Mouse (Mus musculus) spleen, postnatal 14 days (tissue): Measurements from ENCODE around the gene Banf1.
"Not testable (repeated sequence)": the region's sequence is repeated elsewhere in the genome, so short reads cannot be mapped to it uniquely, and the experiment has no call there.

Experiments
- DNase-seq, 2 experiments: peaks; one replicate each; pipeline ENCODE4 v3.0.0; 2021 to 2022; ENCODE audit warnings: low spot score in 2 of 2

Banf1 gene

DNA sequence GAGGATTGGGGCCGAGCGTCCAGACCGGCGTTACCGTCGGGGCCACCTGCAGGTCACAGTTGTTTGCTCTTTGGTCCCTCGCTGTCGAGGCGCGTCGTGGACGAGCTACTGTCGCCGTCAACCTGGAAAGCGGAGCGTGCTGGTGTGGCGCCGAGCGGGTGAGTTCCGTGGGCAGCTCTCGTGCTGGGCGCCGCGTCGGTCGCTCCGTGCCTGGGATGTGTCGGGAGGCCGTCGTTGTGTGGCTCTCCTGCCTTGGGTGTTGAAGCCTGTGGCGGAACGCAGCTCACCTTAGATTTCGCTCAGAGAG is at the start of gene Banf1:
Gene Banf1 (minus strand): TSS at position 116 of the 307 bp plus-strand sequence.
- no peak for DNase-seq

DNA sequence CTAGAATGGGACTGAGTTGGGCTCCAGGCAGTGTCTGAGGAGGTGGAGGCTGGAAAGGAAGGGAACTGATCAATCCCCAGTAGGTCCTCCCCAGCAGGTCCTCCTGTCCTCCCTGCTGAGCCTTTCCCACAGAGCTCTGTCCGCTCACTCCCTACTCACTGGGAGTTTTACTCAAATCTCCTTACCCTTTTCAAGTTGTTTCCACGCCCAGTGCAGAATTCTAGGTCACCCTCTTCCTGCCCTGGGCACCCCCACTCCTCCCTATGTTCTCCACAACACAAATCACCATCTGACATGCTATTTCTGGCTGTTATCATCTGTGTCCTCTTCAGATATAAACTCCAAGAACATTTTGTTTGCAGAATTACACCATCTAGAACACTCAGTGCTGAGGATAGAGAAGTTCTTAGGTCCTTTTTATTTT is 47.6 kb upstream of the Banf1 start:
- DNase-seq, result no peak

DNA sequence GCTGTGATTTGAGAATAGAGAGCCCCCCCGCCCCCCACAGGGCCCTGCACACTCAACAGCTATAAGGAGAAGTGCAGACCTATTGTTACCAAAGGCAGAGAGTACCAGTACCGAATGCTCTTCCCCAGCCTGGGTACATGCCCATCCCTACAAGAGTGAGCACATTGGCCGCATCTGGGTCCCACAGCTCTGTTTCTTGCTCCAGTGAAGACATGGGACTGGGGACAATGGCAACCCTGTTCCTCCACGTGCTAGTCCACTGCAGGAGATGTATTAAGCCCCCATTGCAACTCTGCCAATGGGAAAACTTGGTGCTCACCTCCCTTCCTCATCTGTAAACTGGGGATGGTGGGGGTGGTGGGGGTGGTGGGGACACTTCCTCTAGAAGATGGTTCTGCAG is 46.9 kb upstream of the Banf1 start:
- DNase-seq, result no peak

DNA sequence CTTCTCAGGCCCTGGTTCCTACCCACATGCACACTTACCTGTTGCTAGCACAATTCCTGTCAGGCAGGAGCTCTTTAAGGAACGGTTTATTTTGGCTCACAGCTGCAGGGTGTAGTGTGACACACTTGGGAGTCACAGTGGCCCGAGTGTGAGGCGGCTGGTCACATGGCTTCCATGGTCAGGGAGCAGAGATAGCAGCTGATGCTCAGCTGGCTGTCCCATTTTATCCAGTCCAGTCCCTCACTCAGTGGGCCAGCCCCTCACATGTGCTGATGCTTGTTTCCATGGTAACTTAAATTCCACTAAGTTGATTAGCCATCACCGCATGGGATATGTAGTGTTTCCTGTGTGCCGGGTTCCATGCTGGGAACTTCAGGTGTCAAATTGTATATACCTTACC is 45.0 kb upstream of the Banf1 start:
- DNase-seq, result no peak

DNA sequence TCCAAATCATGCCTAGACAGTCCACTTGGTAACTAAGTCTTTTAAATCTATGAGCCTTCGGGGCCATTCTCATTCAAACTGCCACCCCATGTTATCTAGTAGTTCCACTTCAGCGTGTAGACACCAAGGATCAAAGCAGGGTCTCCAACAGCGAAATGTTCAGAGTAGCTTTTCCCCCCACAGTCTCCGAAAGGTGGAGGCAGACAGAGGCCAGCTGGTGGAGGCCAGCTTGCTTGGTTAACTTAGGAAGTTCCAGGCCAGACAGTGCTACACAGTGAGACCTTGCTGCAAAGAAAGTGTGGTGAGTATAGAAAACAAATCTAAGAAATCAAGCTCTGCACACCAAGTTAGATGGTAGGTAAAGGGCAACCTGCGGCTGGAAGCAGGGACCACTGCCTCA is 43.7 kb upstream of the Banf1 start:
- DNase-seq, result no peak

DNA sequence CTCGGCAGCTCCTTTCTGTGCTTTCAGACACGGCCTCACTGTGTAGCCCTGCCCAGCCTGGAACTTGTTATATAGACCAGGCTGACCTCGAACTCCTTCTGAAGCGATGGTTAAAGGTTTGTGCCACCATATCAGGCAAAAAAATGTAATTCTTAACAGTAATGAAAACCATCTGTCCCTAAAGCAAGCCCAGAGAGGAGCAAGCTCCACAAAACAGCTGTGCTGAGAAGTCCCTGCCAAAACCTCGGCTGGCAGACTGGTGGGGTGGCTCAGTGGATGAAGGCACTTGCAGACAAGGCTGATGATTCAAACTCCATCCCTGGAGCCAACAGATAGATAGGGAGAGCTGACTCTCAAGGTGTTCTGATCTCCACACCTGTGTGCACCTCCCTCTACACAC is 42.1 kb upstream of the Banf1 start:
- DNase-seq, result no peak

- no peak for DNase-seq
Observed at GRCm38 (mm10) chr19:5408057-5409001, 41.4 kb upstream of the Banf1 start.

DNA sequence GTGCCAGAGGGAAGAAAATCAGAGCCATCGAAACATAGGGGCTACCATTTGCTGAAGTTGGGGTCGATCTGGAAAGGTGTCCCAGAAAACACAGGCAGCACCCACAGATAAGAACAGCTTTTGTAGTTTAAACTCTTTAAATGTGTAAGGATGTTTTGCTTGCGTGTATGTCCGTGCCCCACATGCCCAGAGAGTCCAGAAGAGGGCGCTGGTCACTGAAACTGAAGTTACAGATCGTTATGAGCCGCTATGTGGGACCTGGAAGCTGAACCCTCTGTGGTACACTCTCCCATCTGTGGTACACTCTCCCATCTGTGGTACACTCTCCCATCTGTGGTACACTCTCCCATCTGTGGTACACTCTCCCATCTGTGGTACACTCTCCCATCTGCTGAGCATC is 40.2 kb upstream of the Banf1 start:
- peak; percentile 44 to 63 for DNase-seq

GRCm38 (mm10) chr19:5406531-5407126 is 39.7 kb upstream of the Banf1 start:
- DNase-seq, result not testable (repeated sequence)

DNA sequence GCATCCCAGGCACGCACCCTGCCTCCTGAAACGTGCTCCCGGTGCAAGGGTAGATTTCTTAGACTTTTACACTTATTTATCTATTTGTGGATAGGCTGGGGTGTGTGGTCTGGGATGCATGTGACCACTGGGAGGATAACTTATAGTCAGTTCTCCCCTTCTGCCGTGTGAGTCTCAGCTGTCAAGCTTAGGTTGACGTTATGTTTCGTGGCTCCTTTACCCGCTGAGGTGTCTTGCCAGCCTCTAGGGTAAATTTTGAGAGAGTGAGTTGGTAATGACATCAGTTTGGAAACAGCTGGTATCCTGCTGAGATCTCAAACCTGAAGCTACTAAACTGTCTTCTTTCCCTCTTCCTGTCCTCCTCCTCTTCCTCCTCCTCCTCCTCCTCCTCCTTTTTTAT is 39.0 kb upstream of the Banf1 start:
- DNase-seq, result no peak

DNA sequence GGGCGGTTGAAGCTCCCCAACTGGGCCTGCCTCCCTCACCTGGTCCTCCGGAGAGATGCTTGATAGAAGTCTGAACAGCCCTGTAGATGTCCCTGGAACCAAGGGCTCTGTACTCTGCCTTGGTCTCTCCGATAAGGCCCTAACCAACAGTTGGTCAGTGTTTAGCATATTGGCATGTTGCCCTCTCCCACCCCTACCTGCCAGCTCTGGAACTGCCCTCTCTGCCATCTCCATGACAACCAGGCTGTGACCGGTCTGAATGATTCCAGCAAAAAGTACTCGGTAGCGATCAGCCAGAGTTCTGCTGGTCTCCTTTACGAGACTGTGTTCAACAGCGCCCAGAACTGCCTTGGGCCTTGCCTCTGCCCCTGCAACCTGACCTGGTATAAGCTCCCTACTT is 35.3 kb upstream of the Banf1 start, which contains the start of gene Tsga10ip:
Gene Tsga10ip (minus strand): TSS at position 234 of the 400 bp plus-strand sequence.
- no peak for DNase-seq

- DNase-seq, result not testable (repeated sequence)
Observed at GRCm38 (mm10) chr19:5401073-5401472, 34.1 kb upstream of the Banf1 start.

GRCm38 (mm10) chr19:5395371-5395770 is 28.4 kb upstream of the Banf1 start:
- DNase-seq, result no peak

DNA sequence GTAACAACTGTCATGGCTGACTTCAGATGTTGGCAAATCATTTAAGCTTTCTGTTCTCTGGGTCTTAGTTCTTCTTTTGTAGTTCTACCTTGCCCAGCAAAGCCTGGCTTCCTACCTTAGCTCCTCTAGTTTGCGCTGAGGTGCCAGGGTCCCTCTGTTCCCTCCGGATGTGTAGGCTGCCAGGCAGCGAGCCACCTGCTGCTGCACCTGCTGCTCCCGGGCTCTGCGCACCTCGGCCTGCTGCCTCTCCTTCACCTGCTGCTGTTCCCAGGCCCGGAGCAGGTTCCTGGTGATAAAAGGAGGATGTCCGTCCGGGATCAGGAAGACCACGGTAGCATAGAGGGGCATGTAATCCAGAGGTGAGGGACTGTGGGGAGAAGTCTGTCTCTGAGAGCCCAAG is 27.2 kb upstream of the Banf1 start:
- DNase-seq, result no peak

- DNase-seq, result no peak
Observed at GRCm38 (mm10) chr19:5392892-5393291, 25.9 kb upstream of the Banf1 start.

DNA sequence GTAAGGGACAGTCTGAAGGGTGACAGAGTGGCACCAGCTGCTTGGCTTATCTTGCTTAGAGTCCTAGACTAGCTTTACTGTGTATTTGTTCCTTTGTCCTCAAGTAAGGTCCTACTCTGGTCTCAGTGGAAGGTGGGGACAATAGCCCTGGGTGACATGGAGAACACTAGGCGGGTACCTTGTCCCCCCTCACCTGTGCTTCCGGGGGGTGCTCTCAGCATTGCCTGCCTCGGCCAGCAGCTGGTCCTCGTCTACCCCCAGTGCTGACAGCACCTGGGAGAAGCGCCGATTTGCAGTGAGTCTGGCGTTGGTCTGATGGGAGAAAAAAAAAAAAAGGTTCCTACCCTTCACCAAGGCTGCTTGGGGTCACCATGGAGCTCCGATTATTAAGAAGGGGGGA is 23.4 kb upstream of the Banf1 start:
- DNase-seq, result no peak

- peak; percentile 48 to 54 for DNase-seq
Observed at GRCm38 (mm10) chr19:5389647-5390046, 22.7 kb upstream of the Banf1 start.

- peak; percentile 89 for DNase-seq
Observed at GRCm38 (mm10) chr19:5388588-5389242, 21.7 kb upstream of the Banf1 start, which contains the start of gene Sart1. TSS of gene Sart1 (minus strand) at chr19:5388703.

DNA sequence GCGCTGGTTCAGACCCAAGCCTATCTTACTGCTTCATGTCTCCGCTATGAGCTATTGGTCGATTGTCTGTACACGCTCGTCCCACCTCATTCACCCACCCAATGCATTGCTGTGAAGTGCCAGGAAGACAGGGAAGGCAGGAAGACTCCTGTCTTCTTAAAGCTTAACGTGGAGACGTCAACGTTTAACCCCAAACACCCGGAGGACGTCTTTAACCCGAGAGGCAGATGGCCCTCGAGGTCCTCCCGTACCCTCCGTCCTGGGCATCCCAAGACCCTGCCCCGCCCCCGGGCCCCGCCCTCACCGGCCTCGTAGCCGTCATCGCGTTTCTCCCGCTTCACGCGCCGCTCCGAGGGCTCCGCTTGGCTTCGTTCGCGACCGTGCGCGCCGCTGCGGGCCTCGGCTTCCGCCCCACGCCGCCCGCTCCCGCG is 21.1 kb upstream of the Banf1 start:
- no peak for DNase-seq

DNA sequence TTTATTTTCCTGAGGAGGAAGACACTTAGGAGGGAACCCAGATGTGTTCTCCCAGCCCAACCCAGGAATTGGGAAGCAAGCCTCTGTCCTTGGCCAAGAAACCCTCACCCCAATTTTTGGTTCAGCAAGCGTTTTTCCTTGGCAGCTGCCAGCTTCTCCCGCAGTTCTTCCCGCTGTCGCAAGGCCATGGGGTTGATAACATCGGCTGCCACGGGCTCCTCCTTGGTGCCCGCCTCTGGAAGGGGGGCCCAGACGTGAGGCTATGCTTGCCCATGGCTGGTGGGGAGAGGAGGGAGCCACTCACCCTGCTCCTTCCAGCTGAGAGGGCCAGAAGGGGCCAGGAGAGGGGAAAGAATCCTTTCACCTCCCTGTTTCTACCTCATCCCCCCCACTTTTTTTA is 17.7 kb upstream of the Banf1 start:
- DNase-seq, result no peak

DNA sequence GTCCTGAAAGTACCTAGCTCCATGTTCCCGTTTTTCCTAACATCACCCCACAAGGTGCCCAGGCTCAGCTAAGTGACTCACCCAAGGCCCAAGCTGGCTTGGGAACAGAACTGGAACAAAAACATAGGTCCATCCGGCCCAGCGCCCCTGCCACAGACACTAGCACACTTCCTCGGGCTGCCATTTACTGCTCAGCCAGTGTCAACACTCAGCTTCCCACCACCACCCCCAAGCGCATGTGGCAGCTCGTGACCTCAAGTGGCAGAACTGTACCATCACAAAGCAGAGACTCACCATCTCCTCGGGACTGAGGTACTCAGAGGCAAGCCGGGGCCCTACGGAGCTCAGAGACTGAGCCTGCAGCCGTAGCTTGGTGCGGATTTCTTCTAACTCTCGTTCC is 16.4 kb upstream of the Banf1 start:
- DNase-seq, result no peak

- DNase-seq, result no peak
Observed at GRCm38 (mm10) chr19:5377446-5377845, 10.5 kb upstream of the Banf1 start.

DNA sequence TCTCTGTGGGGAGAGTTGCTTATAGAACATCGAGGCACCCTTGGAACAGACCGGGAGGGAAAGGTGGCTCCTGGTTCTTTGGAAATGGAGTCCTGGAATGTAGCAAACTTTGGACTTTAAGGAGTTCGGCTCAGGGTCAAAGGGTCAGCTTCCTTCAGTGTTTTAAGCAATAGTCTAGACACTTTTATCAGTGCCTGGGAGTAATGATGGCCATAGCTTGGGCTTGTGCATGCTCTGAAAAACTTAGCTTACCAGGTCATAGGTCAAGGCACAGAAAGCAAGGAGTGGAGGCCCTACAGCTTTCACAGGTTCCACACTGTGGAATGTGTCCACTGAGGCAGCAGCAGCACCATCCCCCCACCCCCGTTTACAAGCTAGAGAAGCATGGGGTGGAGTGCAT is 7.8 kb upstream of the Banf1 start:
- DNase-seq, result no peak
